Mouse (Mus musculus): Measurements from ENCODE around the gene Gm28374. TPM values are rescaled to one million over a fixed set of nuclear protein-coding genes. Genes with fewer than 3 reads are reported as not detected.
"Not testable (repeated sequence)": the region's sequence is repeated elsewhere in the genome, so short reads cannot be mapped to it uniquely, and the experiment has no call there.

Gene Gm28374
- total RNA-seq, 1 experiment from 2014 or later, result not detected

GRCm38 (mm10) chr19:6056696-6057095, 25.4 kb downstream of the Gm28374 start:
- no peak for DNase-seq

- no peak for DNase-seq
Observed at GRCm38 (mm10) chr19:6054296-6054695, 27.8 kb downstream of the Gm28374 start.

- DNase-seq, result peak; percentile 17
Observed at GRCm38 (mm10) chr19:6052516-6052915, 29.5 kb downstream of the Gm28374 start.

- DNase-seq, result no peak
Observed at GRCm38 (mm10) chr19:6048681-6049410, 33.2 kb downstream of the Gm28374 start.

GRCm38 (mm10) chr19:6047899-6048166, 34.2 kb downstream of the Gm28374 start:
- no peak for DNase-seq

- DNase-seq, result no peak
Observed at GRCm38 (mm10) chr19:6047154-6047898, 34.7 kb downstream of the Gm28374 start.

GRCm38 (mm10) chr19:6046294-6047153, 35.5 kb downstream of the Gm28374 start, which contains the start of gene Syvn1:
TSS of gene Syvn1 (plus strand) at chr19:6046576.
- peak; percentile 89 for DNase-seq

GRCm38 (mm10) chr19:6045366-6046293, 36.4 kb downstream of the Gm28374 start:
- no peak for DNase-seq

- not testable (repeated sequence) for DNase-seq
Observed at GRCm38 (mm10) chr19:6044102-6044501, 38.0 kb downstream of the Gm28374 start.

GRCm38 (mm10) chr19:6042293-6042692, 39.8 kb downstream of the Gm28374 start:
- DNase-seq, result no peak

GRCm38 (mm10) chr19:6040002-6040401, 42.1 kb downstream of the Gm28374 start:
- DNase-seq, result no peak

- no peak for DNase-seq
Observed at GRCm38 (mm10) chr19:6038326-6038725, 43.7 kb downstream of the Gm28374 start.

- no peak for DNase-seq
Observed at GRCm38 (mm10) chr19:6037695-6038094, 44.4 kb downstream of the Gm28374 start.

- no peak for DNase-seq
Observed at GRCm38 (mm10) chr19:6035966-6036585, 46.0 kb downstream of the Gm28374 start.

GRCm38 (mm10) chr19:6030520-6031280, 51.4 kb downstream of the Gm28374 start:
- no peak for DNase-seq

- DNase-seq, result no peak
Observed at GRCm38 (mm10) chr19:6029426-6029825, 52.6 kb downstream of the Gm28374 start.

GRCm38 (mm10) chr19:6028991-6029390, 53.1 kb downstream of the Gm28374 start:
- no peak for DNase-seq
